22 mouse cellular contexts compared by ENCODE assay signal in the genomic region with DNA sequence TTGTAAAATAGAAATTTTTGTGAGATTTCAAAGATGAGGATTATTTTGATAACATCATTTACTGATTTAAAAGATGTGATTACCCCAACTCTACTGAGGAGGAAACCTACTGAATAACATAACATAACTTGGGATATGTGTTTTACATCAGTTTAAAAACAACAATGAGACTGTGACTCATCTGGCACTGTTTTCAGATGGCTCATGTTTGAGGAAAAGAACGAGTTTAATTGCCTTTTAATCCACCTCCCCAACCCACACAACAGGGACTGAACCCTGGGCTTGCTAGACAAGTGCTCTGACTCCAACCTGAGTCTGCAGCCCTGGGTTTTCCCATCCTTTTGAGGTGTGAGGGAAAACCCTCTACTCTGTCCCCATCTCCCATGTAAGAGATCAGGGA.
"Had no signal": no experiment of that assay in that cellular context is flagged by ENCODE, and none has a peak within 500 bp of the region (broad histone marks: within the 10 kb centered on the region; RNA-seq: fewer than 3 reads in every experiment).

No protein-coding gene starts in this region.

- H3K9ac ChIP-seq: limb, embryonic 12.5 days; limb, embryonic 15.5 days; liver, embryonic 14.5 days; liver, postnatal 0 days; lung, embryonic 14.5 days; neural tube, embryonic 13.5 days had no signal

- H3K27ac ChIP-seq: limb, embryonic 12.5 days; limb, embryonic 15.5 days; liver, embryonic 14.5 days; midbrain, embryonic 10.5 days; neural tube, embryonic 13.5 days; stomach, postnatal 0 days had no signal

- H3K4me3 ChIP-seq: limb, embryonic 12.5 days; limb, embryonic 15.5 days; megakaryocyte, embryonic 14.5 days; midbrain, embryonic 10.5 days; neural tube, embryonic 13.5 days had no signal

- H3K4me2 ChIP-seq: limb, embryonic 12.5 days; limb, embryonic 15.5 days; liver, embryonic 11.5 days; lung, embryonic 14.5 days; neural tube, embryonic 13.5 days had no signal

- H3K36me3 ChIP-seq: limb, embryonic 12.5 days; limb, embryonic 15.5 days; midbrain, embryonic 10.5 days; neural tube, embryonic 13.5 days had no signal

- ATAC-seq: liver, postnatal 0 days had no signal

- H3K27me3 ChIP-seq: limb, embryonic 12.5 days; limb, embryonic 15.5 days; neural tube, embryonic 13.5 days had no signal

- DNase-seq: kidney, adult 18-20 months; kidney, adult 9 months; kidney, postnatal 14 days; kidney, postnatal 4 days; left cerebral cortex, postnatal 4 days; liver, postnatal 0 days; lung, embryonic 14.5 days; lung, postnatal 10 days; lung, postnatal 36 days; midbrain, embryonic 14.5 days; right cerebral cortex, postnatal 25 days; thymus, adult 2 months; thymus, postnatal 14 days; thymus, postnatal 4 days had no signal

- H3K9me3 ChIP-seq: limb, embryonic 12.5 days; limb, embryonic 15.5 days; midbrain, embryonic 10.5 days had no signal
